Mouse (Mus musculus): Measurements from ENCODE around the gene Mrpl43. TPM values are rescaled to one million over a fixed set of nuclear protein-coding genes. Genes with fewer than 3 reads are reported as not detected.

Gene Mrpl43
- total RNA-seq, 2 experiments from 2014 or later, result 32.4 to 33.7 TPM

DNA sequence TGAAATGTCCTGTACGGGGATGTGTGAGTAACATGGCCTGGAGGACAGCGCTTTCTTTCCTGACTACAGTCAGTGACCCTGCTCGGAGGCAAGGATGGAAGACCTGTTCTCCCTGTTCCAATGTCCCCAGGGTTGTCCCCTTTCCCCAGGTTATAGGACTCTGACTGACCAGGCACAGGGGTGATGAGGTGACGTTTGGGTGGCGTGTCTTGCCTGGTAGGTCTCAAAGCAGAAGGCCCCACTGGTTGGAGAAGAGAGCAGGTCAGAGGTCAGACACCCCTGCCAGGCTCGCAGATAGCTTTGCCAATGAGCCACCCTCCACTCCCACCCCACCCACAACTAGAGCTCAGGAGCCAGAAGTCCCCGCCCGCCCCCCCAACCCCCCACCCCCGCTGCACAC is 23.3 kb upstream of the Mrpl43 start:
- no peak for DNase-seq

DNA sequence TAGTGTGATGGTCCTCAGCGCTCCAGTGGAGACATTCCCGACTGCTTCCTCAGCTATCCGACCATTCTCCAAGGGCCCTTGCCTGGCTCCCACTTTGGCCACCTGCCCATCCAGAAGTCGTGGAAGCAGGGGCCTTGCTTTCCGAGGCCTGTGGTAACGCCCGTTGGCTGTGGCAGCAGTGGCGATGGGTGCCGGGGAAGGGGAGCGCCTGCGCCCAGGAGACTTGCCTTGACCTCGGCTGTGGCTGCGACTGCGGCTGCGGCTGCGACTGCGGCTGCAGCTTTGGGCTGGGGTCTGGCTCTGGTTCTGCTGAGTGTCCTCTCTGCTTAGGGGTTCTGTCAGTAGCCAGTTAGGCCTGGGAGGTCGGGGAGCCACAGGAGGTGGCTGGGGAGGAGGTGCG is 22.5 kb upstream of the Mrpl43 start:
- DNase-seq, result no peak

DNA sequence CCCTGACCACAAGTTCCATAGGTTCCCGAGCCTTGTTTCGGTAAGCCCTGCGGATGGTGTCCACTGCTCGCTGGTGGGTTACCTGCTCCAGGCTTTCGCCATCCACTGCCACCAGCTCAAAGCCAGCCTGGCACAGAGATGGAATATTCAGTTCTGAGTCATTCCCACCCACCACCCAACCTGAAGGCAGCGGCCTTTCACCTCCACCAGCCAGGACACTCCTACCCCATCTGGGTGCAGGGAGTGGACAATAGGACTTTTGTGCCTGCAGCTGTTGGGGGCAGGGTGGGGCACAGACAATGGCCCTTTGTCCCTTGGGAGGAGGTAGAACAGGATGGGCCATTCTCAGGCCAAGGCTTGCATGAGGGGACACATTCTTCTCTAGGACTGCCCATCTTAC is 21.6 kb upstream of the Mrpl43 start:
- DNase-seq, result no peak

- DNase-seq, result no peak
Measured at GRCm38 (mm10) chr19:45026958-45027670, 20.9 kb upstream of the Mrpl43 start.

GRCm38 (mm10) chr19:45025937-45026568 is 19.8 kb upstream of the Mrpl43 start:
- no peak for DNase-seq

- DNase-seq, result no peak
Measured at GRCm38 (mm10) chr19:45024775-45025174, 18.5 kb upstream of the Mrpl43 start.

DNA sequence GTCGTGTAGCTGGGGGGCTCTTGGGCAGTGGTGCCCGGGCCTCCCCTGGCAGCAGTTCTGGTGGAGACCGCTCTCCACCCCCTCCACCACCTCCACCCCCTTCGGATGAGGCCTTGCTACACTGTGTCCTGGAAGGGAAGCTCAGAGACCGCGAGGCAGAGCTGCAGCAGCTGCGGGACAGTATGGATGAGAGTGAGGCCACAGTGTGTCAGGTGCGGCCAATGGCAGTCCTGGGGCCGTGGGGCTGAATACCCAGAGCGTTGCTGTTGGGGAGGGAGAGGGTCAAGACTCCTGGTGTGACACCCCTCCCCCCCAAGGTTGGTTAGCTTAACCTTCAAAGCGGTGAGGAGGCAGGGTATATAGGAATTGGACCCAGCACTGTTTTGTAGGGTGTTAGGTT is 17.8 kb upstream of the Mrpl43 start:
- no peak for DNase-seq

- no peak for DNase-seq
Measured at GRCm38 (mm10) chr19:45021362-45021761, 15.1 kb upstream of the Mrpl43 start.

DNA sequence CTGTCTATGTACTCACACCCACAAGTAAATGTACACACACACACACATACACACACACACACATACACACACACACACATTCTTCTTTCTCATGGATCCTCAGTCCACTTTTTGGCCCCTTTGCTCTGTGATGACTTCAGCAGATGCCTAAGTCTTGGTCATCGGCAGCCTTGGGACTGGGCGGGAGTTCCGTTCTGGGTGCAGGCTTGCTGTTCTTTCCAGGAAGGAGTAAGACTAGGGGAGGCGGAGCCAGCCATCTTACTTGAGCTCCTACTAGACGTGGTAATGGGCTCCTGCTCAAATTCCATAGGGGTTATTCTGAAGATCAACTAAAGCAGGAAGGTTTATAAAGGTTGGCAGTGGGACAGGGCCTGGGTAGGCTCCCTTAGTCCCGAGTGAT is 14.1 kb upstream of the Mrpl43 start:
- peak; percentile 62 for DNase-seq

DNA sequence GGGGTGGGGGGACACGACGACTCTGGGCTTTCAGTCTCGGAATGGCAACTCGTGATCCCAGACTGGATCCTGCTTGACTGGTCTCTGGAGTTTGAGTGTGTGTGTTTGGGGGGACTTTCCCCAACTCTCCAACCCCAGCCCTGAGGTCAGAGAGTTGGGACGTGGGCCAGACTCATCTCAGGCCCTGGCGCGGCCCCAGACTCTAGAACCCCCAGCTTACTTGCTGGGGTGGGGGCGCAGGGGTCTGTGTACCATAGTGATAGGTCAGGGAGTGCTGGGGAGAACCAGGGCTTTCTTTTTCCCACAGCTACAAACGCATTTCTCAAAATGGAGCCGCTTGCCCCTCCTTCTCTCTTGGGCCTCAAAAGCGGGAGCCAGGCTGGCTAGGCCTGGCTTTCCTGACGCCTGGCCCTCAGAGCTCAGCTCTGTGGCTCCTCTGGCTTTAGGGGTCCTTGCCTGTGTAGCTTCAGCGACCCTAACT is 12.1 kb upstream of the Mrpl43 start:
- DNase-seq, result peak; percentile 54

- DNase-seq, result peak; percentile 92
Measured at GRCm38 (mm10) chr19:45017909-45018308, 11.7 kb upstream of the Mrpl43 start.

GRCm38 (mm10) chr19:45017216-45017771 is 11.1 kb upstream of the Mrpl43 start:
- peak; percentile 94 for DNase-seq

- peak; percentile 88 for DNase-seq
Measured at GRCm38 (mm10) chr19:45016341-45017215, 10.3 kb upstream of the Mrpl43 start.

DNA sequence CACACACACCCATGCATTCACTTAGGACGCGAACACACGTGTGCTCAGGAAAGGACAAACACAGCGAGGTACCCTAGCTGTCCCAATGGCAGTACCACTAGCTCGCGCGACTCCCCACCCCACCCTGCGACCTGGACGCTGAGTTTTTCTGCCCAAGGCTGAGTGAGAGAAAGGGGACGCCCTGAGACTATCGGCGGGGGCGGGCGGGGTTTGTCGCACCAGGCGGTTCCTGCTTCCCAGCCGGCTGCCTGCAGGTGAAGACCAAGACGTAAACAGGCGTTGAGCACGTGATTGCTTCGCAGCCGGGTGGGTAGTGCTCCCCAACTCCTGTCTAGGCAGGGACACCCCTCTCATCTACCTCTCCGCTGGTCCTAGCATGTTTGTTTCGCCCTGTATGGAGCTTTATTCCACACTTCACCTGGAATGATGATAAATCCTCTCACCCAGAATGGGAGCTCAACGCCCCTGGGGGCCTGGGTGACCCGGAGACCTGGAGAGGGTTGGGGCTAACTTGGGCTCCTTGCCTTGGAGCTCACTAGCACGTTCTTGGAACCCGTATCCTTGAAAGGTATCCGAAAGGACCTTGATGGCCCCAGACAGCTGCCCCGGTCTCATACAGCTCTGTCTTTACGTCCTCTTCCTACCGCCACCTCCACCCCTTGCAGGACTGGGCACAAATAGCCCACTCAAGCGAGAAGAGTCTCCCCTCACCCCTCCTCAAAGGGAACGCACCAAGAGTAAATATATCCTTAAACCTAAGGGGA is 9.5 kb upstream of the Mrpl43 start:
- peak; percentile 65 for DNase-seq

GRCm38 (mm10) chr19:45014981-45015402 is 8.8 kb upstream of the Mrpl43 start:
- DNase-seq, result peak; percentile 76

DNA sequence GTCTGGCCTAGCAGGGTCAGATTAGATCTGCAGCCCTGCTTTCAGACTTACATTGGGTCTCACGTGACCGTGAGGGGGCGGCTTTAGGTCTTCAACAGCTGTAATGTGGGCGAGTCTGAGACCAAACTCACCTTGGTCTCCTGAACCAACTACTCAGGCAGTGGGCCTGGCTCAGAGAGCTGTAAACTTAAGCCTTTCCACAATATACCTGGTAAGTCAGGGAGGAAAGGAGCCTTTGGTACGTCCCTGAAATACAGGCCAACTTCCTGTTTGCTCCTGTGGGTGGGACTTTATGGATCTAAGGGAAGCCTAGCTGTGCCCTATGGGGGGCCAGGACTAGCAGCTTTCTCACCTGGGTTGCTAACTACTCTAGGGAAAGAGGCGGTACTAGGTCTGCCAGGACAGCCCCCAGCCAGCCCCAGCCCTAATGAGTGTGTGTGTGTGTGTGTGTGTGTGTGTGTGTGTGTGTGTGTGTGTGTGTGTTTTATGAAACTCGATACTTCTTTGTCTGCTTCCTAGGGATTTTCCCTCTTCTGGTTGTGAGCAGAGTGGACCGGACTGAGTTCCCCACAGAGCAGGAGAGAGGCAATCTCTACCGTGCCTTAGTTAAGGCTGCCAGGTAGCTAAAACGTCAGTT is 8.2 kb upstream of the Mrpl43 start, which contains the start of gene Lzts2:
Lzts2 (plus strand) TSS at position 80 of the 637 bp plus-strand sequence.
- no peak for DNase-seq

DNA sequence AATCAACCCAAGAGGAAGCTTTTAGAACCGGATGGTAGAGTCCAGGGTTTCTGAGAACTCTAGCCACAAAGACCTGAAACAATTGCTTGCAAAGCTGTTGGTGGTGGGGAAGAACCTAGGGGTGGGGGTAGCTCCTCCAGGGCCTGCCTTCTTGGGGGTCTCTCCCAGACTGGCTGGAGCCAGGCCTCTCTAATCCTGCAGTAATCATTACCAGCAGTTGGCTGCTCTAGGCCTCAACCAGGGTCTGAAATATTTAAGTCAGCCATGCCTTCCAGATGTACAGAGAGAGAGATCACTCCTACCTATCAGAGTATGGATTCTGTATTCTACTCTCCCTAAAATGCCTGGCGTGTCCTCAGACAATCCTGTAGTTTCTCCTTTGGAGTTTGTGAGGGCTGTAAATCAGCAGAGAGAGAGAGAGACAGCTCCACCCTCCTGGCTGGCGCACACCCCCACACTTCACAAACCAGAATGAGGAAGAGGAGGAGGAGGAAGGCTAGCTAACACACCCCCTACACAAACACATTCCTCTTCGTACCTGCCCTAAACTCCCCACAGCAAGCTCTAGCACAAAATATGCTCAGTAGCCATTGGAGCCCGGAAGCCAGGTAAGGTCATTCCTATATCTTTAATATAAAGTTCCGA is 7.5 kb upstream of the Mrpl43 start:
- DNase-seq, result no peak

GRCm38 (mm10) chr19:45012636-45013035 is 6.4 kb upstream of the Mrpl43 start:
- no peak for DNase-seq

DNA sequence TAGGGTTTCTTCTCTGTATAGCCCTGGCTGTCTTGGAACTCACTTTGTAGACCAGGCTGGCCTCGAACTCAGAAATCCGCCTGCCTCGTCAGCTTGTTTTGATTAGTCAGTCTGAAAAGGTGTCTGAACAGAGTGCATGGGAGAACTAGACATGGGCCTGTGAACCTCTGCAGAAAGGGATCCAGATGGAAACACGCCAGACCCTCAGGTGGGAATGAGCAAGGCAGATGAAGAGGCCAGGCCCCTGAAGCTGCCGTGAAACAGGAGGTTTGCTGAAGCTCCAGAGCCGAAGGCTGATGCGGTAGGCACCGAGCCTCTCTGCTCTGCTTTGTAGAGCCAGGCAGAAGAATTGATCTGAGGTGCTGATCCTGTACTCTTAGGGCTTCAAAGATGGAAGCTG is 6.0 kb upstream of the Mrpl43 start:
- no peak for DNase-seq

GRCm38 (mm10) chr19:45010646-45011045 is 4.4 kb upstream of the Mrpl43 start:
- no peak for DNase-seq

Data from gastrocnemius, postnatal 10 days (tissue).